Mouse (Mus musculus) heart, embryonic 12.5 days (tissue): ENCODE results near the gene Gm26566. TPM values are rescaled to one million over a fixed set of nuclear protein-coding genes. Genes with fewer than 3 reads are reported as not detected.
"Not testable (repeated sequence)": the region's sequence is repeated elsewhere in the genome, so short reads cannot be mapped to it uniquely, and the experiment has no call there.

ENCODE experiments used
- ATAC-seq: fragments of 200-750 bp; cut with Nextera tagmentation; 2 replicates; pipeline ENCODE4 v1.8.0; 2017; ENCODE audit warnings: moderate TSS enrichment, moderate library complexity; ENCODE audit not compliant: insufficient number of reproducible peaks, low FRiP score
- H3K27ac ChIP-seq: fragments of 300-500 bp; sonication (generic); 2 replicates; pipeline ENCODE4 v1.5.1; 2016; ENCODE audit warnings: mild to moderate bottlenecking, moderate library complexity; ENCODE audit not compliant: poor library complexity, severe bottlenecking
- H3K27me3 ChIP-seq: fragments of 300-500 bp; sonication (generic); replicated peaks from 2 replicates; pipeline ENCODE4 v1.6.1; 2016; ENCODE audit warnings: mild to moderate bottlenecking, moderate library complexity
- H3K36me3 ChIP-seq: fragments of 300-500 bp; sonication (generic); 2 replicates; pipeline ENCODE4 v1.6.1; 2016; ENCODE audit warnings: mild to moderate bottlenecking, moderate library complexity
- H3K4me1 ChIP-seq: fragments of 300-500 bp; sonication (generic); replicated peaks from 2 replicates; pipeline ENCODE4 v1.6.1; 2016; ENCODE audit warnings: mild to moderate bottlenecking
- H3K4me2 ChIP-seq: fragments of 300-500 bp; sonication (generic); 2 replicates; pipeline ENCODE4 v1.6.1; 2016; ENCODE audit warnings: mild to moderate bottlenecking, moderate library complexity
- H3K4me3 ChIP-seq: fragments of 300-500 bp; sonication (generic); 2 replicates; pipeline ENCODE4 v1.5.1; 2016; ENCODE audit warnings: mild to moderate bottlenecking
- H3K9ac ChIP-seq: fragments of 300-500 bp; sonication (generic); 2 replicates; pipeline ENCODE4 v1.6.1; 2016; ENCODE audit warnings: mild to moderate bottlenecking, moderate library complexity
- H3K9me3 ChIP-seq: fragments of 300-500 bp; sonication (generic); replicated peaks from 2 replicates; pipeline ENCODE4 v1.6.1; 2016; ENCODE audit warnings: mild to moderate bottlenecking, moderate library complexity
- WGBS: fragments of 180-500 bp; shearing (Covaris S2); methylation state at CpG from one replicate; pipeline ENCODE4 v1.1.7; 2016; 5-methylcytosine and 5-hydroxymethylcytosine counted together
- polyA plus RNA-seq: library from polyadenylated mRNA; unstranded; fragments of >200 nt; fragmentation: Nextera tagmentation; extraction: Ambion mirVana; gene quantifications from 2 replicates; pipeline ENCODE4 v1.2.1, GENCODE M21; 2016

The Gm26566 gene
- polyA plus RNA-seq, 1 experiment from 2014 or later = 0.83 TPM

- 65% methylated on average over 6 of the region's 8 CpGs for WGBS
- not testable (repeated sequence) for H3K27ac ChIP-seq
Observed at GRCm38 (mm10) chr4:88761776-88762175, 40.2 kb downstream of the Gm26566 start.

GRCm38 (mm10) chr4:88762341-88762740 lies 40.7 kb downstream of the Gm26566 start:
- H3K27ac ChIP-seq, H3K4me3 ChIP-seq, H3K9me3 ChIP-seq, H3K9ac ChIP-seq, H3K36me3 ChIP-seq, H3K27me3 ChIP-seq, H3K4me1 ChIP-seq, ATAC-seq: not testable (repeated sequence)
- H3K4me2 ChIP-seq = peak overlapping the region; percentile 53; the same call in 1 of the 2 replicates
- 45% methylated on average over 9 of the region's 9 CpGs for WGBS

More at GRCm38 (mm10) chr4:88761776-88762175, 40.2 kb downstream of the Gm26566 start:
- H3K9me3 ChIP-seq, H3K4me2 ChIP-seq, ATAC-seq, H3K27me3 ChIP-seq, H3K4me1 ChIP-seq, H3K36me3 ChIP-seq, H3K4me3 ChIP-seq, H3K9ac ChIP-seq: not testable (repeated sequence)

- Histone ChIP-seq H3K4me2 (peak overlapping the region; percentile 57), H3K27ac (peak overlapping the region; percentile 60; the same call in 1 of the 2 replicates), H3K4me3 (peak overlapping the region; percentile 31; the same call in 1 of the 2 replicates)
- H3K9me3 ChIP-seq, ATAC-seq, H3K4me1 ChIP-seq, H3K27me3 ChIP-seq, H3K36me3 ChIP-seq, H3K9ac ChIP-seq: not testable (repeated sequence)
- WGBS = 2% methylated on average over 41 of the region's 42 CpGs
Observed at GRCm38 (mm10) chr4:88763384-88764018, 41.9 kb downstream of the Gm26566 start.

Other genes with a start within 250 kb of the Gm26566 start
- not detected in 2 replicates for gene Ifnb1, start 199.0 kb upstream of the Gm26566 start, polyA plus RNA-seq
- gene Ifna15, start 163.6 kb upstream of the Gm26566 start, polyA plus RNA-seq = not detected in 2 replicates
- gene Ifna14, start 150.0 kb upstream of the Gm26566 start, polyA plus RNA-seq = not detected in 2 replicates
- not detected in 2 replicates for gene Ifna9, start 129.4 kb upstream of the Gm26566 start, polyA plus RNA-seq
- not detected in 2 replicates for gene Ifna12, start 118.4 kb upstream of the Gm26566 start, polyA plus RNA-seq
- gene C87499, start 87.4 kb upstream of the Gm26566 start, polyA plus RNA-seq = not detected in 2 replicates
- not detected in 2 replicates for gene Ifna13, start 77.3 kb upstream of the Gm26566 start, polyA plus RNA-seq
- not detected in 2 replicates for gene Ifna16, start 44.9 kb upstream of the Gm26566 start, polyA plus RNA-seq
- gene Ifna2, start 37.9 kb upstream of the Gm26566 start, polyA plus RNA-seq = not detected in 2 replicates
- not detected in 2 replicates for gene Ifnab, start 30.4 kb upstream of the Gm26566 start, polyA plus RNA-seq
- gene Klhl9, start 660 bp downstream of the Gm26566 start, polyA plus RNA-seq = 108 and 112 TPM in 2 replicates
- gene Gm13271, start 33.1 kb downstream of the Gm26566 start, polyA plus RNA-seq = not detected in 2 replicates
- 0.14 TPM in 1 of 2 replicates, not detected in the other for gene Gm13283, start 38.3 kb downstream of the Gm26566 start, polyA plus RNA-seq
- gene Gm13290, start 52.0 kb downstream of the Gm26566 start, polyA plus RNA-seq = 0.33 and 0.35 TPM in 2 replicates
- gene Gm13289, start 55.1 kb downstream of the Gm26566 start, polyA plus RNA-seq = not detected in 2 replicates
- gene Gm13272, start 58.0 kb downstream of the Gm26566 start, polyA plus RNA-seq = 0.24 TPM in 1 of 2 replicates, not detected in the other
- gene Ifnz, start 60.3 kb downstream of the Gm26566 start, polyA plus RNA-seq = 0.15 and 0.33 TPM in 2 replicates
- gene Gm13276, start 63.9 kb downstream of the Gm26566 start, polyA plus RNA-seq = not detected in 2 replicates
- gene Gm13277, start 66.8 kb downstream of the Gm26566 start, polyA plus RNA-seq = not detected in 2 replicates
- not detected in 2 replicates for gene Gm13278, start 69.7 kb downstream of the Gm26566 start, polyA plus RNA-seq
- not detected in 2 replicates for gene Gm13275, start 72.7 kb downstream of the Gm26566 start, polyA plus RNA-seq
- gene Gm13279, start 75.6 kb downstream of the Gm26566 start, polyA plus RNA-seq = not detected in 2 replicates
- gene Gm13285, start 77.9 kb downstream of the Gm26566 start, polyA plus RNA-seq = 1.1 TPM in 1 of 2 replicates, not detected in the other
- 1.2 TPM in 1 of 2 replicates, not detected in the other for gene Gm13287, start 81.4 kb downstream of the Gm26566 start, polyA plus RNA-seq
- gene Gm13288, start 83.7 kb downstream of the Gm26566 start, polyA plus RNA-seq = not detected in 2 replicates
- not detected in 2 replicates for gene Ifna7, start 94.4 kb downstream of the Gm26566 start, polyA plus RNA-seq
- gene Ifna11, start 98.2 kb downstream of the Gm26566 start, polyA plus RNA-seq = not detected in 2 replicates
- not detected in 2 replicates for gene Ifna6, start 105.6 kb downstream of the Gm26566 start, polyA plus RNA-seq
- gene Ifna5, start 113.7 kb downstream of the Gm26566 start, polyA plus RNA-seq = not detected in 2 replicates
- gene Ifna4, start 120.1 kb downstream of the Gm26566 start, polyA plus RNA-seq = not detected in 2 replicates
- not detected in 2 replicates for gene Ifna1, start 128.3 kb downstream of the Gm26566 start, polyA plus RNA-seq
- not detected in 2 replicates for gene Ifne, start 158.4 kb downstream of the Gm26566 start, polyA plus RNA-seq